In genomic region chr19:48429263-48429662, GRCm38 (mm10) we compare ENCODE assay signal across 26 mouse cellular contexts.
DNase-seq lines count a peak whose midpoint lies in the region; ATAC-seq and TF ChIP-seq lines count a peak whose summit lies in the region.
"Had no signal": no experiment of that assay in that cellular context is flagged by ENCODE, and none has a peak within 500 bp of the region (broad histone marks: within the 10 kb centered on the region; RNA-seq: fewer than 3 reads in every experiment).

No protein-coding gene starts in this region.

- H3K27ac ChIP-seq in forebrain, postnatal 0 days (ENCODE audit: low read depth, low read length), result no peak overlapping the region
- H3K27ac ChIP-seq in forebrain, embryonic 12.5 days, result no peak overlapping the region
- H3K27ac ChIP-seq: hindbrain, embryonic 15.5 days; kidney, embryonic 15.5 days; liver, embryonic 15.5 days; midbrain, embryonic 10.5 days; stomach, postnatal 0 days had no signal

- no peaks in the 10 kb centered on the region for H3K9me3 ChIP-seq in forebrain, postnatal 0 days (ENCODE audit: low read length)
- no peaks in the 10 kb centered on the region for H3K9me3 ChIP-seq in forebrain, embryonic 12.5 days
- H3K9me3 ChIP-seq: hindbrain, embryonic 10.5 days; hindbrain, embryonic 15.5 days; kidney, embryonic 15.5 days; liver, embryonic 15.5 days; midbrain, embryonic 10.5 days; midbrain, embryonic 15.5 days had no signal

- no peak for TF ChIP-seq CTCF in forebrain, postnatal 0 days (IDR thresholded peaks at IDR 0.05; ENCODE audit: low read depth)

- H3K27me3 ChIP-seq in forebrain, postnatal 0 days (ENCODE audit: insufficient read depth, low read length), result no peaks in the 10 kb centered on the region
- H3K27me3 ChIP-seq in forebrain, embryonic 12.5 days, result no peaks in the 10 kb centered on the region
- H3K27me3 ChIP-seq: hindbrain, embryonic 15.5 days; kidney, embryonic 15.5 days; liver, embryonic 15.5 days; midbrain, embryonic 15.5 days had no signal

- 71% methylated on average over 4 of the region's 4 CpGs for WGBS in forebrain, postnatal 0 days
- WGBS in forebrain, embryonic 12.5 days, result 80% methylated on average over 4 of the region's 4 CpGs

- no peaks in the 10 kb centered on the region for H3K36me3 ChIP-seq in forebrain, postnatal 0 days (ENCODE audit: insufficient read depth)
- H3K36me3 ChIP-seq in forebrain, embryonic 12.5 days (replicated peaks), result no peaks in the 10 kb centered on the region
- H3K36me3 ChIP-seq: hindbrain, embryonic 10.5 days; hindbrain, embryonic 15.5 days; kidney, embryonic 15.5 days; liver, embryonic 15.5 days; midbrain, embryonic 10.5 days; midbrain, embryonic 15.5 days had no signal

- H3K4me3 ChIP-seq in forebrain, postnatal 0 days (ENCODE audit: low read depth, low read length), result no peak overlapping the region
- H3K4me3 ChIP-seq in forebrain, embryonic 12.5 days (replicated peaks), result no peak overlapping the region
- H3K4me3 ChIP-seq: hindbrain, embryonic 10.5 days; hindbrain, embryonic 15.5 days; kidney, embryonic 15.5 days; liver, embryonic 15.5 days; midbrain, embryonic 10.5 days; midbrain, embryonic 15.5 days had no signal

- peak; percentile 82 for ATAC-seq in forebrain, postnatal 0 days
- no peak for ATAC-seq in forebrain, embryonic 12.5 days (ENCODE audit: low FRiP score)
- ATAC-seq: CD4-positive, CD25-positive, alpha-beta regulatory T cell, adult 4 months; inflammation-experienced regulatory T-cells, adult 6 months; midbrain, embryonic 15.5 days had no signal

- H3K4me2 ChIP-seq in forebrain, postnatal 0 days (ENCODE audit: low read depth), result no peak overlapping the region
- no peak overlapping the region for H3K4me2 ChIP-seq in forebrain, embryonic 12.5 days
- H3K4me2 ChIP-seq: hindbrain, embryonic 15.5 days; kidney, embryonic 15.5 days; liver, embryonic 15.5 days; lung, embryonic 14.5 days; midbrain, embryonic 15.5 days had no signal

- DNase-seq in forebrain, postnatal 0 days, result peak; percentile 61
- peak; percentile 8 for DNase-seq in right cerebral cortex, postnatal 25 days
- no peak for DNase-seq in right cerebral cortex, adult 18-20 months
- DNase-seq in layer of hippocampus, adult 9-10 months (ENCODE audit: low spot score), result peak; percentile 61
- peak; percentile 22 for DNase-seq in telencephalon, adult 2 months (ENCODE audit: low read depth, low spot score)
- no peak for DNase-seq in left cerebral cortex, adult 8-10 months (ENCODE audit: low spot score in 2 of 2)
- DNase-seq in urinary bladder, postnatal 10 days (ENCODE audit: low spot score), result no peak
- DNase-seq: adrenal gland, postnatal 25 days; cerebellum, adult 18-20 months; cerebellum, postnatal 10 days; heart, postnatal 14 days; kidney, adult 18-20 months; kidney, postnatal 25 days; thymus, adult 2 months; thymus, postnatal 36 days had no signal

- H3K9ac ChIP-seq in forebrain, postnatal 0 days, result no peak overlapping the region
- H3K9ac ChIP-seq in forebrain, embryonic 12.5 days, result no peak overlapping the region
- H3K9ac ChIP-seq: hindbrain, embryonic 15.5 days; kidney, embryonic 15.5 days; liver, embryonic 15.5 days; lung, embryonic 14.5 days; midbrain, embryonic 15.5 days had no signal

- no peaks in the 10 kb centered on the region for H3K4me1 ChIP-seq in forebrain, postnatal 0 days (ENCODE audit: insufficient read depth)
- H3K4me1 ChIP-seq in forebrain, embryonic 12.5 days, result peaks cover 8% of the 10 kb centered on the region; the same call in 1 of the 2 replicates
- H3K4me1 ChIP-seq: kidney, embryonic 15.5 days; liver, embryonic 15.5 days had no signal

Comparison
In these comparisons a context has a peak if more than half of its experiments do, and no peak if none do; other contexts are left out.
1. DNase-seq: peak in forebrain, postnatal 0 days (single experiment), right cerebral cortex, postnatal 25 days (single experiment), layer of hippocampus, adult 9-10 months (single experiment) and telencephalon, adult 2 months (single experiment); none in right cerebral cortex, adult 18-20 months (single experiment), left cerebral cortex, adult 8-10 months (0 of 2) and urinary bladder, postnatal 10 days (single experiment).